ENCODE assay signal across 10 mouse cellular contexts in the genomic region with DNA sequence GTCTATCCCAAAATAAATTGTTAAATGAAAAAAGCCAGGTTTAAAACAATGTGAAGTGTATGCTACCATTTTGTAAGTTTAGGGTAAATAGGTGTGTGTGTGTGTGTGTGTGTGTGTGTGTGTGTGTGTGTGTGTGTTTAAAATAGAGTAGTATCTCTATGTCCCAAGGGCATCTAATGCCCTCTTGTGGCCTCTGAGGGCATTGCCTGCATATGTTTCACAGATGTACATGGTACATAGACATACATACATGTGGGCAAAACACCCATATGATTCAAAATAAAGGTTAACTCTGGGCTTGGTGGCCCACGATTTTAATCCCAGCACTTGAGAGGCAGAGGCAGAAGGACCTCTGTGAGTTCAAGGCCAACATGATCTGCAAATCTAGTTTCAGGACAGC. TPM values are rescaled to one million over a fixed set of nuclear protein-coding genes. Genes with fewer than 3 reads are reported as not detected.
DNase-seq lines count a peak whose midpoint lies in the region; ATAC-seq and TF ChIP-seq lines count a peak whose summit lies in the region.
"Had no signal": no experiment of that assay in that cellular context is flagged by ENCODE, and none has a peak within 500 bp of the region (broad histone marks: within the 10 kb centered on the region; RNA-seq: fewer than 3 reads in every experiment).

No protein-coding gene starts in this region.

- DNase-seq in kidney, adult 18-20 months = peak; percentile 76
- DNase-seq in CD8-positive naive resting alpha-beta T cell, adult 2 months (ENCODE audit: low read depth in 2 of 2, low spot score in 2 of 2) = peak; percentile 55 to 75
- DNase-seq in kidney, postnatal 10 days = peak; percentile 86
- DNase-seq in midbrain, embryonic 14.5 days = peak; percentile 84
- no peak for DNase-seq in urinary bladder, postnatal 4 days (ENCODE audit: low spot score in 2 of 2)

- TF ChIP-seq POLR2A in bone marrow, adult 2 months (IDR thresholded peaks at IDR 0.05; ENCODE audit: borderline replicate concordance, control insufficient read depth, low read depth, low read length) = no peak

- H3K36me3 ChIP-seq in kidney, embryonic 14.5 days (ENCODE audit: control insufficient read depth, insufficient read depth, low read length) = peaks cover 95% of the 10 kb centered on the region
- H3K36me3 ChIP-seq in midbrain, embryonic 14.5 days (ENCODE audit: control insufficient read depth, insufficient read depth, low read length) = peaks cover 96% of the 10 kb centered on the region

- TF ChIP-seq CTCF in bone marrow, adult 2 months (IDR thresholded peaks at IDR 0.05; ENCODE audit: control insufficient read depth, insufficient read depth, low read length) = peak; percentile 40

- H3K4me1 ChIP-seq in kidney, embryonic 14.5 days (ENCODE audit: control insufficient read depth, insufficient read depth, low read length) = no peaks in the 10 kb centered on the region
- no peaks in the 10 kb centered on the region for H3K4me1 ChIP-seq in bone marrow, adult 2 months (ENCODE audit: control insufficient read depth, insufficient read depth, low read length)
- no peaks in the 10 kb centered on the region for H3K4me1 ChIP-seq in midbrain, embryonic 14.5 days (ENCODE audit: control insufficient read depth, insufficient read depth, low read length)

- H3K9me3 ChIP-seq in kidney, embryonic 14.5 days (ENCODE audit: control insufficient read depth, low read length) = no peaks in the 10 kb centered on the region
- no peaks in the 10 kb centered on the region for H3K9me3 ChIP-seq in midbrain, embryonic 14.5 days (ENCODE audit: control insufficient read depth, low read length)

- H3K4me2 ChIP-seq in kidney, embryonic 14.5 days (replicated peaks; ENCODE audit: low read depth, low read length) = no peak overlapping the region
- H3K4me2 ChIP-seq in midbrain, embryonic 14.5 days (ENCODE audit: low read length) = no peak overlapping the region

- H3K27me3 ChIP-seq in kidney, embryonic 14.5 days (ENCODE audit: control insufficient read depth, insufficient read depth, low read length) = no peaks in the 10 kb centered on the region
- no peaks in the 10 kb centered on the region for H3K27me3 ChIP-seq in midbrain, embryonic 14.5 days (ENCODE audit: control insufficient read depth, insufficient read depth, low read length)

- no peak for ATAC-seq in kidney, embryonic 14.5 days (ENCODE audit: low FRiP score, low TSS enrichment)
- ATAC-seq in erythroid progenitor cell, adult 5-6 weeks (replicated peaks; ENCODE audit: low FRiP score, poor library complexity, severe bottlenecking) = peak; percentile 70; the same call in 1 of the 2 replicates
- ATAC-seq in midbrain, embryonic 14.5 days (ENCODE audit: low FRiP score, low TSS enrichment) = no peak

- no peak overlapping the region for H3K4me3 ChIP-seq in kidney, embryonic 14.5 days (ENCODE audit: low read length)
- H3K4me3 ChIP-seq in bone marrow, adult 2 months (replicated peaks; ENCODE audit: control insufficient read depth, low read depth, low read length) = no peak overlapping the region
- H3K4me3 ChIP-seq in midbrain, embryonic 14.5 days (replicated peaks; ENCODE audit: low read depth, low read length) = no peak overlapping the region

- H3K9ac ChIP-seq in kidney, embryonic 14.5 days (ENCODE audit: low read depth, low read length) = no peak overlapping the region
- H3K9ac ChIP-seq in midbrain, embryonic 14.5 days (replicated peaks; ENCODE audit: low read length) = no peak overlapping the region

- WGBS in kidney, embryonic 14.5 days = 90% methylated on average over 1 of the region's 1 CpGs
- WGBS in bone marrow, adult 2 months = 48% methylated on average over 1 of the region's 1 CpGs
- 78% methylated on average over 1 of the region's 1 CpGs for WGBS in midbrain, embryonic 14.5 days

- H3K27ac ChIP-seq in kidney, embryonic 14.5 days (ENCODE audit: low read depth, low read length) = no peak overlapping the region
- H3K27ac ChIP-seq in bone marrow, adult 2 months (ENCODE audit: control insufficient read depth, insufficient read depth, low read depth, low read length, poor library complexity) = no peak overlapping the region
- H3K27ac ChIP-seq in midbrain, embryonic 14.5 days (replicated peaks; ENCODE audit: low read depth, low read length) = no peak overlapping the region

RNA-seq across cellular contexts. Expression of a gene that starts 12.3 kb away (rescaled TPM):
- not detected in 2 replicates for polyA plus RNA-seq in kidney, embryonic 14.5 days (2014; fragmentation: Nextera tagmentation; extraction: Ambion mirVana)
- not detected in 2 replicates for polyA plus RNA-seq in bone marrow, adult 2 months (2011; ENCODE audit: insufficient read depth, insufficient read length, low replicate concordance, missing spikeins)
- total RNA-seq in erythroid progenitor cell, adult 5-6 weeks (2015; ENCODE audit: low replicate concordance) = not detected in 2 replicates
- total RNA-seq in erythroid progenitor cell, adult 5-6 weeks (2017; ENCODE audit: low replicate concordance) = not detected in 2 replicates
- polyA plus RNA-seq in midbrain, embryonic 14.5 days (2014; fragmentation: Nextera tagmentation; extraction: Ambion mirVana) = not detected in 2 replicates
- total RNA-seq: left cerebral cortex, postnatal 10 days had no signal
- polyA plus RNA-seq: stomach, embryonic 14.5 days had no signal

RNA-seq across cellular contexts. Expression of a gene that starts 34.9 kb away (rescaled TPM):
- 110 and 127 TPM in 2 replicates for polyA plus RNA-seq in kidney, embryonic 14.5 days (2014; fragmentation: Nextera tagmentation; extraction: Ambion mirVana)
- polyA plus RNA-seq in bone marrow, adult 2 months (2011; ENCODE audit: insufficient read depth, insufficient read length, low replicate concordance, missing spikeins) = 39.3 and 96.1 TPM in 2 replicates
- 17.7 and 23.9 TPM in 2 replicates for total RNA-seq in erythroid progenitor cell, adult 5-6 weeks (2015; ENCODE audit: low replicate concordance)
- total RNA-seq in erythroid progenitor cell, adult 5-6 weeks (2017; ENCODE audit: low replicate concordance) = 12.7 and 15.7 TPM in 2 replicates
- 122 and 134 TPM in 2 replicates for polyA plus RNA-seq in midbrain, embryonic 14.5 days (2014; fragmentation: Nextera tagmentation; extraction: Ambion mirVana)

RNA-seq across cellular contexts. Expression of a gene that starts 44.9 kb away (rescaled TPM):
- polyA plus RNA-seq in kidney, embryonic 14.5 days (2014; fragmentation: Nextera tagmentation; extraction: Ambion mirVana) = 58.1 and 103 TPM in 2 replicates
- 23.2 and 37.6 TPM in 2 replicates for polyA plus RNA-seq in bone marrow, adult 2 months (2011; ENCODE audit: insufficient read depth, insufficient read length, low replicate concordance, missing spikeins)
- 56.9 and 69.2 TPM in 2 replicates for total RNA-seq in erythroid progenitor cell, adult 5-6 weeks (2015; ENCODE audit: low replicate concordance)
- total RNA-seq in erythroid progenitor cell, adult 5-6 weeks (2017; ENCODE audit: low replicate concordance) = 37.8 and 62.8 TPM in 2 replicates
- polyA plus RNA-seq in midbrain, embryonic 14.5 days (2014; fragmentation: Nextera tagmentation; extraction: Ambion mirVana) = 68.2 and 91.0 TPM in 2 replicates

Comparison
In these comparisons a context has a peak if more than half of its experiments do, and no peak if none do; other contexts are left out.
1. DNase-seq: peak in kidney, adult 18-20 months (single experiment), CD8-positive naive resting alpha-beta T cell, adult 2 months (2 of 2), kidney, postnatal 10 days (single experiment) and midbrain, embryonic 14.5 days (single experiment); none in urinary bladder, postnatal 4 days (0 of 2).